Mouse (Mus musculus): ENCODE measurements around the gene Pus10. TPM values are rescaled to one million over a fixed set of nuclear protein-coding genes. Genes with fewer than 3 reads are reported as not detected.

Pus10 gene
- polyA plus RNA-seq, 1 experiment = 1.5 TPM

DNA sequence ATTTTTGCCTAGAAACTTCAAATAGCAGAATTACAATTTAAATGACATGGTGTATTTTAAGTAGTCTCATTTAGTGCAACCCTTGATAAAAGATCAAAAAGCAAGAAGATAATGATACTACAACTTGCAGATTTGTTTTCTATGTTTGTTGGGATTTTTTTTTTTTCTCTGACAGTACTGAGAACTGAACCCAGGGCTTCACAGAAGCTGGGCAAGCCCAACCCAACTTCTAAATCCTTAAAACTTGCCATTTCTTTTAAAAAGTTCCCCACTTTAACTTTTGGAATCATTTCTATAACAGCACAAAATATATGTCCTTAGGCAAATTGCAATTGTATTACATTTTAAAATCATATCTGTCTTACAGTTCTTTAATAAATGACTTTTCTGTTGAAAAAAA is 103.6 kb downstream of the Pus10 start:
- H3K4me1 ChIP-seq (ENCODE audit: control insufficient read depth, insufficient read depth, insufficient read length) = peaks cover 5% of the 10 kb centered on the region
- H3K27ac ChIP-seq (ENCODE audit: insufficient read depth, low read length) = no peak overlapping the region
- no peak for DNase-seq (ENCODE audit: low read depth in 1 of 2, low spot score in 2 of 2)
- H3K27me3 ChIP-seq (ENCODE audit: control insufficient read depth, insufficient read depth, low read length) = no peaks in the 10 kb centered on the region
- peak overlapping the region; percentile 49; the same call in 1 of the 2 replicates for H3K4me3 ChIP-seq (ENCODE audit: extremely low read depth, insufficient read depth, insufficient read length)
- TF ChIP-seq CTCF (IDR thresholded peaks at IDR 0.05; ENCODE audit: extremely low read depth, insufficient read depth, insufficient read length, insufficient replicate concordance) (no peak), POLR2A (IDR thresholded peaks at IDR 0.05; ENCODE audit: low read depth, low read length) (no peak)
- no peaks in the 10 kb centered on the region for H3K36me3 ChIP-seq (ENCODE audit: control insufficient read depth, insufficient read depth, low read length)

- Histone ChIP-seq H3K36me3 (ENCODE audit: control insufficient read depth, insufficient read depth, low read length) (no peaks in the 10 kb centered on the region), H3K27me3 (ENCODE audit: control insufficient read depth, insufficient read depth, low read length) (no peaks in the 10 kb centered on the region), H3K4me1 (ENCODE audit: control insufficient read depth, insufficient read depth, insufficient read length) (peaks cover 5% of the 10 kb centered on the region), H3K4me3 (ENCODE audit: extremely low read depth, insufficient read depth, insufficient read length) (peak overlapping the region; percentile 80), H3K27ac (ENCODE audit: insufficient read depth, low read length) (peak overlapping the region; percentile 100)
- under 1% methylated on average over 25 of the region's 25 CpGs for WGBS
- TF ChIP-seq POLR2A (IDR thresholded peaks at IDR 0.05; ENCODE audit: low read depth, low read length) (peak; percentile 76), CTCF (IDR thresholded peaks at IDR 0.05; ENCODE audit: extremely low read depth, insufficient read depth, insufficient read length, insufficient replicate concordance) (no peak)
- DNase-seq (ENCODE audit: low read depth in 1 of 2, low spot score in 2 of 2) = peak; percentile 59 to 65
Measured at GRCm38 (mm10) chr11:23769686-23770509, 104.4 kb downstream of the Pus10 start.

DNA sequence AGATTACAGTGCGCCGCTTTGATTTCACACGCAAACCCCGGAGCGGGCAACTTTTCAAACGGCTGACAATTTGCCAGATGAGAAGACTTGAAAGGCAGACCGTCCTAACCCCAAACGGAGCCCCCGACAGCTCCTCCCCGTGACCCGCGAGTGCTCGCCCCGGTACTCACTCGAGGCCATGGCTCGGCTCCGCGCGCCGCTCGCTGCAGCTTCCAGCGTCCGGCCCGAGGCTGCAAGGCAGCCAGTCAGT is 105.0 kb downstream of the Pus10 start:
- Histone ChIP-seq H3K27me3 (ENCODE audit: control insufficient read depth, insufficient read depth, low read length) (no peaks in the 10 kb centered on the region), H3K4me1 (ENCODE audit: control insufficient read depth, insufficient read depth, insufficient read length) (peaks cover 5% of the 10 kb centered on the region), H3K36me3 (ENCODE audit: control insufficient read depth, insufficient read depth, low read length) (no peaks in the 10 kb centered on the region), H3K4me3 (ENCODE audit: extremely low read depth, insufficient read depth, insufficient read length) (peak overlapping the region; percentile 80), H3K27ac (ENCODE audit: insufficient read depth, low read length) (peak overlapping the region; percentile 100)
- no peak for TF ChIP-seq POLR2A (IDR thresholded peaks at IDR 0.05; ENCODE audit: low read depth, low read length)
- no peak for TF ChIP-seq CTCF (IDR thresholded peaks at IDR 0.05; ENCODE audit: extremely low read depth, insufficient read depth, insufficient read length, insufficient replicate concordance)
- no peak for DNase-seq (ENCODE audit: low read depth in 1 of 2, low spot score in 2 of 2)
- under 1% methylated on average over 24 of the region's 24 CpGs for WGBS

- Histone ChIP-seq H3K4me3 (ENCODE audit: extremely low read depth, insufficient read depth, insufficient read length) (peak within 1 kb of the TSS; percentile 80), H3K4me1 (ENCODE audit: control insufficient read depth, insufficient read depth, insufficient read length) (peaks cover 5% of the 10 kb centered on the region), H3K36me3 (ENCODE audit: control insufficient read depth, insufficient read depth, low read length) (no peaks in the 10 kb centered on the region), H3K27me3 (ENCODE audit: control insufficient read depth, insufficient read depth, low read length) (no peaks in the 10 kb centered on the region), H3K27ac (ENCODE audit: insufficient read depth, low read length) (peak within 1 kb of the TSS; percentile 100)
- TF ChIP-seq POLR2A (IDR thresholded peaks at IDR 0.05; ENCODE audit: low read depth, low read length) (peak; percentile 93), CTCF (IDR thresholded peaks at IDR 0.05; ENCODE audit: extremely low read depth, insufficient read depth, insufficient read length, insufficient replicate concordance) (no peak)
- WGBS = under 1% methylated on average over 83 of the region's 88 CpGs
- DNase-seq (ENCODE audit: low read depth in 1 of 2, low spot score in 2 of 2) = peak; percentile 85 to 89
Measured at GRCm38 (mm10) chr11:23770760-23771506, 105.5 kb downstream of the Pus10 start, which contains the start of gene Rel. Gene Rel, minus strand, starts transcription at chr11:23770970.

- no peaks in the 10 kb centered on the region for H3K36me3 ChIP-seq (ENCODE audit: control insufficient read depth, insufficient read depth, low read length)
- DNase-seq (ENCODE audit: low read depth in 1 of 2, low spot score in 2 of 2) = no peak
- H3K4me3 ChIP-seq (ENCODE audit: extremely low read depth, insufficient read depth, insufficient read length) = peak overlapping the region; percentile 80
- H3K4me1 ChIP-seq (ENCODE audit: control insufficient read depth, insufficient read depth, insufficient read length) = peaks cover 4% of the 10 kb centered on the region; the same call in 1 of the 2 replicates
- H3K27me3 ChIP-seq (ENCODE audit: control insufficient read depth, insufficient read depth, low read length) = no peaks in the 10 kb centered on the region
- 9% methylated on average over 21 of the region's 21 CpGs for WGBS
- no peak for TF ChIP-seq CTCF (IDR thresholded peaks at IDR 0.05; ENCODE audit: extremely low read depth, insufficient read depth, insufficient read length, insufficient replicate concordance)
- TF ChIP-seq POLR2A (IDR thresholded peaks at IDR 0.05; ENCODE audit: low read depth, low read length) = no peak
- H3K27ac ChIP-seq (ENCODE audit: insufficient read depth, low read length) = peak overlapping the region; percentile 100
Measured at GRCm38 (mm10) chr11:23771507-23772097, 106.1 kb downstream of the Pus10 start.

DNA sequence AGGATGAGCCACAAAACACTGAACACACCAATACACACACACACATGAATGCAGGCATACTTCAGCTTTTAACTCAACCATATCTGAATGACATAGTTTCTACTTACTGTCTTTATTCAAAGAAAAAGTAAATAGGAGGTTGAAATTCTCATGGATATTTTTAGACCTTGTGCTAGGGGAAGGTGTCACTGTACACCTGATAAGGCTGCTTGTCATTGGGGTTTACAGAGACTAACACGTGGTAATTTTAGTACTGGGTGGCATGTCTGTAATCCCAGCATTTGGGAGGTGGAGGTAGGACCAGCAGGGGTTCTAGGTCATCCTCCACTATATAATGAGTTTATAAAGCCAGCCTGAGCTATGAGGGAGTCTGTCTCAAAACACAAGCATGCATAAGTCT is 107.0 kb downstream of the Pus10 start:
- no peak for DNase-seq (ENCODE audit: low read depth in 1 of 2, low spot score in 2 of 2)
- 19% methylated on average over 1 of the region's 1 CpGs for WGBS
- no peaks in the 10 kb centered on the region for H3K27me3 ChIP-seq (ENCODE audit: control insufficient read depth, insufficient read depth, low read length)
- H3K4me3 ChIP-seq (ENCODE audit: extremely low read depth, insufficient read depth, insufficient read length) = no peak overlapping the region
- no peak for TF ChIP-seq POLR2A (IDR thresholded peaks at IDR 0.05; ENCODE audit: low read depth, low read length)
- no peak for TF ChIP-seq CTCF (IDR thresholded peaks at IDR 0.05; ENCODE audit: extremely low read depth, insufficient read depth, insufficient read length, insufficient replicate concordance)
- no peak overlapping the region for H3K27ac ChIP-seq (ENCODE audit: insufficient read depth, low read length)
- peaks cover 4% of the 10 kb centered on the region; the same call in 1 of the 2 replicates for H3K4me1 ChIP-seq (ENCODE audit: control insufficient read depth, insufficient read depth, insufficient read length)
- no peaks in the 10 kb centered on the region for H3K36me3 ChIP-seq (ENCODE audit: control insufficient read depth, insufficient read depth, low read length)

Measured in spleen, adult 2 months (tissue).